13 mouse cellular contexts compared by ENCODE assay signal in genomic region chr2:3157030-3157429, GRCm38 (mm10).
"Had no signal": no experiment of that assay in that cellular context is flagged by ENCODE, and none has a peak within 500 bp of the region (broad histone marks: within the 10 kb centered on the region; RNA-seq: fewer than 3 reads in every experiment).

No protein-coding gene starts in this region.

- ATAC-seq: midbrain, embryonic 13.5 days had no signal

- H3K27me3 ChIP-seq: limb, embryonic 13.5 days; midbrain, embryonic 13.5 days; neural tube, embryonic 12.5 days had no signal

- H3K27ac ChIP-seq: liver, embryonic 14.5 days; midbrain, embryonic 13.5 days; neural tube, embryonic 12.5 days had no signal

- H3K36me3 ChIP-seq: limb, embryonic 13.5 days; midbrain, embryonic 13.5 days; neural tube, embryonic 12.5 days had no signal

- H3K4me1 ChIP-seq: neural tube, embryonic 12.5 days had no signal

- H3K9ac ChIP-seq: limb, embryonic 13.5 days; liver, embryonic 14.5 days; midbrain, embryonic 13.5 days; neural tube, embryonic 12.5 days had no signal

- H3K4me2 ChIP-seq: limb, embryonic 13.5 days; midbrain, embryonic 13.5 days; neural tube, embryonic 12.5 days had no signal

- H3K4me3 ChIP-seq: limb, embryonic 13.5 days; midbrain, embryonic 13.5 days; neural tube, embryonic 12.5 days had no signal

- DNase-seq: kidney, adult 11 months; kidney, postnatal 10 days; layer of hippocampus, adult 9-11 months; layer of hippocampus, postnatal 36 days; left cerebral cortex, postnatal 4 days; lung, adult 18-20 months; lung, postnatal 36 days; right cerebral cortex, postnatal 25 days; thymus, postnatal 36 days had no signal

- H3K9me3 ChIP-seq: limb, embryonic 13.5 days; midbrain, embryonic 13.5 days; neural tube, embryonic 12.5 days had no signal
